Mouse (Mus musculus): ENCODE measurements at regions not wholly inside any gene's neighbourhood (a gene's known extent, or its start where the extent isn't known, plus 50 kb on each side); places are given as distances from the start of the nearest gene placed in this dataset.

DNA sequence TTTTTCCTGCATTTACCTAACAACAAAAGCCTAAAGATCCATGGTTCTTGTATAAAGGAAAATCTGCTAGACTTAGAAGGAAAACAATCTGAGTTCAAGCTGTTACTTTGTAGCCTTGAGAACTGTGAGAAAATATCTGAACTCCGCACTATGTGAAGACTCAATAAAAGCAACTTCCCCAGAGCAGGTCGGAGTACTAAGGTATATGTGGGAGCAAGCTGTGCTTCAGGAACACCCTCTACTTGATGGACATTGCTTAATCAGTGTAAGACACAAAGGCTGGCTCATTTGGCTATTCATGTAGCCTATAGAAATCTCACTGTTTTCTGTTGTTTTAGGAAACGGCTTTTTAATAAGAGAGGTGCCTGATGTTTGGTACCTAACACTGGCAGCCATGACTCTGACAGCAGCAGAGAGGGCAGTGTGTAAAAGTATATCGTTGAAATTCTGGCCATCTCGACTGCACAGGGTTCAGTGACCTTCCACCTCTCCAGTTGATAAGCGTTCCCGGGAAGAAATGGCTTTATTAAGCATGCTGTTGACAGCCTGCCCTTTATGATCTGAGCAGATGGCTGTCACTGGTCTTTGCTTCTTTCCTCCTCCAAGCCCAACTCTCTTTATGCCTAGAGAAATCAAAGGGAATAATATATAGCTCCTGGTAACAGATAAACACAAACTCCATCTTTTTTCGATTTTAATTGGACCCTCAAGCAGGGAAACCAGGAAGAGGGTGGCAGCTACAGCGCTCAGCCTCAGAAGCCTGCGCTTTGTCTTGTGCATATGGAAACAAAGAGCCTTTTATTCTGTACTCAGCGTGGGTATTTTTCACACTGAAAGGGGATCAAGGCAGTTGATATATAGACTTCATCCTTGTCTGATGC is 443.7 kb upstream of the Sel1l start:
- DNase-seq (ENCODE audit: low spot score) = no peak

DNA sequence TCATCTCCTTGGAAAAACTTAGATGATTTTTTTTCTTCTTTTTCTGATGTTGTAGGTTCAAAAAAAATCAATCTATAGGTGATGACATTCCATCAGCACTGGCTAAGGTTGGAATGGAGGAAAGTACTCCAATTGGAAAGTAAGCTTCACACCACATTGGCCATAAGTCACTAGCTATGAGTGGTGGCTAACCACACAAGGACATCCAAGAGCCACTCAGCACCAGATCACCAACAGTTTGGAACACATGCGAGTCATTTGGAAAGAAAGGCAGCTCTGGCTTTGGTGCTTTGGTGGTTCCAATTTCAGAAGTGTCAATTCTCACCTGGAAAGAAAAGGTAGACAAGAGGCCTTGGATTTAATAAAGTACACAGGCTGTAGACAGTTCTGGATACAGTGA is 442.5 kb upstream of the Sel1l start:
- DNase-seq (ENCODE audit: low spot score) = no peak

DNA sequence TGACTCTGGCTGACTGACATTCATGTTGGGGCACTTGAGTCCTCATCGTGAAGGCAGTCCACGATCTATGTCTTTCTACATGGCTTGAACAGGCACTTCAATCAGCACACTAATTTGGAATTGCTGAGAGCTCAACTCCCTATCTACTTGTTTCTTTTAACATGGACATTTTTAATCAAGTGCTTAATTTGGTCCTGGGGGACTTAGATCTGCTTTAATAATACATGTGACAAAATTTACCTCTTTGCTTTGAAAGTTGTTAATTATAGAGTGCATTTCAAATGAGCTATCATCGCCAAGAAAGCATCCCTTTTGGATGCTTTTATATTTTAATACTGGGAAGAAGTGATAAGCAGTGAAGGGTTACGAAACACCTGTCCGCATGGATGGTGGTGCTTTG is 436.6 kb upstream of the Sel1l start:
- DNase-seq (ENCODE audit: low spot score) = no peak

DNA sequence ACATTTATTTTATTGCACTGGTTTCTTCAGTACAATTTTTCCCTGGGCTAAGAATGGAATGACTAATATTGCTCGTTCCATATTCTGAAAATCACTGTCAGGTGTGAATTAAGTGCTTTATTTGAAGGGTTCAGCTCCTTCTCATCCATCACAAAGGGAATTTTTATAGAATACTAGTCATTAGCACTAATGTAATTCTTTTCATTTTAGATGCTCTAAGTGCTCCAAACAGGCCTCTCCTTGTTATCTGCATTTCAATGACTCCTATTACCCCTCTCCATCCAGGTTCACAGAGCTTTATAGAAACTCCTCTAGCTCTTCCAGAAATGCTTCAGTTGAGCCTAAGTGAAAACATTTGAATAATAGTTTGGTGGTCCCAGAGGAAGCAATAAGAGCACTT is 431.5 kb upstream of the Sel1l start:
- no peak for DNase-seq (ENCODE audit: low spot score)

DNA sequence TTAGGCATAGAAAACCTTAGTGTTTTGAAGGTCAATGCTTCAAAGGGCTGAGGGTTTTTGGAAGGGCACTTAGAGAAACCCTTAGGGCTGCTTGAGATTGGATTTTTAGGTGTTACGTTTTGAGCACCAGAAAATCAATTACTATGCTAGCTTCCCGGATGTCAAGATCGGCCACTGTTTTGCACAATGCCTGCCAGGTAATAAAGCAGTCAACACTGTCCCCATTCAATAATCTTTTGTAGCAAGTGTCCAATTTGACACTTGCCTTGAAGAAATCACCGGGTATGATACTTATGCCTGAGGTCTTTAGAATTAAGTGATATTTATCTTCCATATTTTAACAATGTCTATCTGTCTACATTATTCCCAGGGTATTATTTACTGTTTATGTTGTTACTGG is 403.0 kb upstream of the Sel1l start:
- no peak for DNase-seq (ENCODE audit: low spot score)

DNA sequence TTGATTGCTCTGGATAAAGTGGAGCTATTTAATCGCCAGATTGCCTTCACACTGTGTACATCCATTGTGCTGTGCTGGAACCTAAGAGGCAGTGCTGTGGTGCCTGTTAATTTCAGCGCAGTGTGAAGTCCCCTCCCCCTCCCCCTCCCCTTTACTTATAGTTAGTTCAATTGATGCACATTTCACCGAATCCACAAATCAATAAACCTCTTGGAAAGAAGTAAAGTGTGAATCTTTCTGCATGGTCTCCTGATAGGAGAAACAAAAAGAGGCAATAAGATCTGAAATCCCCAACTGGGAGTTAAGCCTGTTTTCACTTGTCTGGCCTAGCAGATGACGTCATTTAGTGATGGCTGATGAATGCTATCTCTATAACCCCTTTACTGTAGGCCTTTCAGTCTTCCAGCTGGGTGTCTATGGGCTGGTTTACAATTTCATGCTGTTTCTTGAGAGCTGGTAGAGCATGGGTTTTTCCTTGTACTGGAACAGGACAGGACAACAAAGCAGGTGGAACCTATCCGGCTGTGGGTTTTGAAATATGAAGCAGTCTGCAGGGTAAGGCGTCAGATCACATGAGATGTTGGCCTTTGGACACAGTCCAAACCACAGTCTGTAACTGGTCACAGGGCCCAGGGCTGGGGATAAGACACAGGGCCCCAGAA is 398.0 kb upstream of the Sel1l start:
- no peak for DNase-seq (ENCODE audit: low spot score)

DNA sequence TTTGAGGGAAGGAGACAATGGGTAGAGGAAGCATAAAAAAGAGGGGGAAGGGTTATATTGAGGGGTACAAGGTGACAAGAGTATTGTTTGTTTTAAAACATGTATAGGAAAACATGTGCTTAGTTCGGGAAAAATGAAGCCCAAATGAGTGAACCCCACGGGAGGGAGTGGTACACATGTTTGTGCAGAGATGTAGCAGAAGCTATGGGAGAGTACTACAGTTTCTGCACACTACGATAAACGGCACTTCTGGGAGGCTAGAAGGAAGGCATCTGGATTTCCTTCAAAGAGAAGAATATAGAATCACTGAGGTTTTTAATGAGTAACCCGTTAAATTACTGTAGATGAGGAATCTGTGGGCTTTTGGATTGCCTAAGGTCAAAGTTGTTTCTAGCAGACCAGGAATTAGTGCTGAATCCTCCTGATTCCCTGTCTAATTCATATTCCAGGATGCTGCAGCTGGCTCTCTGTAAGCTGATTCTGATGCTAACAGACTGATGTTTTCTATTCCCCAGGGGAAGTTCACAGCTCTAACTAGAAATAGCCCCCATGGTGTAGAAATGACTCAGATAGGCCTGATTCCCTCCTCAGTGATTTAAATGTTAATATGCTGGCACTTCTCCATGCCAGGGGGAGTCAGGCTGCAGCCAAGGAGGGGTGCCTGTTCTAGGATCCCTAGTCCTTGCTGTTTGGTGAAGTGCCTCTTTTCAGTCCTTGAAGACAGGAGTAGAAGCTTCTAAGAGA is 391.2 kb upstream of the Sel1l start:
- no peak for DNase-seq (ENCODE audit: low spot score)

DNA sequence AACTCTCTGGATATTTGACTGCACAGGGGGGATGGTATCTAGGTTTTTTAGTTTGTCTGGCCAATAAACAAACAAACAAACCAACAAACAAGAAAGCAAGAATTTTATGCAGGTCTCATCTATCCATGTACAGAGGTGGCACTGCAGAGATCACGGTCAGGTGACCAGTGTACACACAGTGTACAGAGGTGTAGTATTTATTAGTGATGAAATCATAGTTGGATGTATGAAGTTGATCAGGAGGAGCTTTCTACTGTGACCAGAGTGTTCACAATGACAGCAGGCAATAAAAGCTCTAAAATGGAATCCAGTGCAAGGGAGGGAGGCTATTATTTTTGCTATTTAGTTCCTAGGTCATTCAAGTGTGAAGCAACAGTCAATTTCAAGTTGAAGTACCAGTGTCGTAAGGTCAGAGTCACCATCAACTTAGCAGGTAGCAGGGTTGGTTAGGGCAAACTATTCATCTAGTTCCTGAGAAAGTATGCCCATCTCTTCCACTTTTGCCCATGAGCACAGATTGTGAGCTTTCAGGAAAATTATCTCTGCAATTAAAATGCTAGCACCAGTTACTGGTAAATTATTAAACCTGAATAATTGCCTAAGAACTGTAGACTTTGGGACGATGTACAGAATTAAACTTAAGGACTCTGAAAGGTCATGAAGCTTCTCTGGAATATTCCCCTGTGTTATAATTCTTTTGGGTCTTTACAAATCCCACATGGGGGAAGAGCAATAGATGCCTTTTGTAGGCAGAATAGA is 384.9 kb upstream of the Sel1l start:
- DNase-seq (ENCODE audit: low spot score) = no peak

DNA sequence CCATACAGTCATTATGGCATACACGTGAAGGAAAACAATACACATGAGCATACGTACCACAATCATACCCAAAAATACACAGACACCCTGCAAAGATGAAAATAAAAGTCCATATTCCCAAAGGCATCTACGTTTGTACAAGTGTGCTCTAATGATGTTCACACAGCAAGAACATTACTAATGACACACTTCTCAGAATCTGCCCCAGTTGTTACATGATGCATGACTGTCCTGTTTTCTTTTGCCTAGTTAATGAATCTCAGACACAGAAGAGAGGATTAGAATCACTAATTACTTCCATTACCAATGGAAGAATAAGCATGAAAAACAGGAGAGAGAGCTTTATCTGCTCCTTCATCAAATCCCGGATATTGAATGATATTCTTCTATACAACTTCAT is 379.6 kb upstream of the Sel1l start:
- DNase-seq (ENCODE audit: low spot score) = no peak

DNA sequence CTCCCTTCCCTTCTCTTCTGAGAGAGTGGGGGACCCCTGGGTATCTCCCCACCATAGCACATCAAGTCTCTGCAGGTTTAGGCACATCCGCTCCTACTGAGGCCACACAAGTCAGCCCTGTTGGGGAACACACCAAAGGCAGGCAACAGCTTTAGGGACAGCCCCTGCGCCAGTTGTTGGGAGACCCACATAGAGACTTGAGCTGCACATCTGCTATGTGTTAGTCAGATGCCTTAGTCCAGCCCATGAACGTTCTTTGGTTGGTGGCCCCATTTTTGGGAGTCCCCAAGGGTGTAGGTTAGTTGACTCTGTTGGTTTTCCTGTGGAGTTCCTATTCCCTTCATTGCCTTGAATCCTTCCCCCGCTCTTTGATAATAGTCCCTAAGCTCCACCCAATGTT is 354.4 kb upstream of the Sel1l start:
- DNase-seq (ENCODE audit: low spot score) = no peak

DNA sequence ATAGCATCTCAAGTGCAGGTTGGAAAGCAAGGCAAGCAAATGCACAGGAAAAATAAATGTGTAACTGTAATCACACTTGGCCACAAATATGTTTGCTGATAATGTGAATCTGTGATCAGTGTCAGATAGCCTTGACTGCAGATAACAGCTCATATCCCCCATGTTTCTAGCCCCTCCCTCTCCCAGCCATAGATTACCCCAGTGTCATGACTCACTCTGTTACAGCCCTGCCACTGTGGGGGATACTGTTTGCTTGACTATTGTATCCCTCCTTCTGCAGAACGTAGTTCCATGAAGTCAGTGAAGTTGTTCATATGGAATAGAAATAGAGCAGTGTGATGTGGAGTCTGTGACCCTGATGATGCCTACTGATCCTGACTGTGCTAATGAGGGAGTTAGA is 351.6 kb upstream of the Sel1l start:
- no peak for DNase-seq (ENCODE audit: low spot score)

DNA sequence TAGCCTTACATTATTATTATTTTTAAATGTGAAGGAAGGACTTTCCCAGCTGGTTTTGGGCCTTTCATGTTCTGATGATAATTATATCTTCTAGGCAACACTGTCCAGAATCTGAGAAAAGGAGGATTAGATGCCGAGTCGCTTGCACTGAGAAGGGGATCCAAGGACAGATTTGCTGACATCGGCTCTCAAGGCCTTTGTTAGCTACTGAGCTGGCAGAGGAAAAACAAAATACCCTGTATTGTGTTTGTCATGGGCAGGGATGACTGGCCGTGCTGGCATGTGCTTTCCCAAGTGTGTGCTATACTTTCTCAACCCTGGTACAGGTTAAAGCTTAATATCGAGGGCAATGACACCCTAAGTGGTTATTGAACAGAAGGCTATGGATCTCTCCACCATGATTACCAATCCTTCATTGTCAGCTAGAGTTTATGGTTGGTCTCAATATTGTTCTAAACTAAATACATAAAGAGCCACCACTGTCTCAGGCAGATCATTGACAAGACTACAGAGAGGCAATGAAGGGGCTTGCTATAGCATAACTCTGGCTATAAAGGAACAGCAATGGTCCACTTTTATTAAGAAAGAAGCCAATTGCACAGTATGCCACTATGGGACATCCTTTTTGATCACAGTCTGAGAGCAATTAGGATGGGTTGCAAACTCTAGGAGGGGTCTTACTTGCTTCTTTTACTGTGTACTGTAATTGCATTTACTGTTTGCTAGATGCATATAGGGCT is 350.0 kb upstream of the Sel1l start:
- DNase-seq (ENCODE audit: low spot score) = no peak

DNA sequence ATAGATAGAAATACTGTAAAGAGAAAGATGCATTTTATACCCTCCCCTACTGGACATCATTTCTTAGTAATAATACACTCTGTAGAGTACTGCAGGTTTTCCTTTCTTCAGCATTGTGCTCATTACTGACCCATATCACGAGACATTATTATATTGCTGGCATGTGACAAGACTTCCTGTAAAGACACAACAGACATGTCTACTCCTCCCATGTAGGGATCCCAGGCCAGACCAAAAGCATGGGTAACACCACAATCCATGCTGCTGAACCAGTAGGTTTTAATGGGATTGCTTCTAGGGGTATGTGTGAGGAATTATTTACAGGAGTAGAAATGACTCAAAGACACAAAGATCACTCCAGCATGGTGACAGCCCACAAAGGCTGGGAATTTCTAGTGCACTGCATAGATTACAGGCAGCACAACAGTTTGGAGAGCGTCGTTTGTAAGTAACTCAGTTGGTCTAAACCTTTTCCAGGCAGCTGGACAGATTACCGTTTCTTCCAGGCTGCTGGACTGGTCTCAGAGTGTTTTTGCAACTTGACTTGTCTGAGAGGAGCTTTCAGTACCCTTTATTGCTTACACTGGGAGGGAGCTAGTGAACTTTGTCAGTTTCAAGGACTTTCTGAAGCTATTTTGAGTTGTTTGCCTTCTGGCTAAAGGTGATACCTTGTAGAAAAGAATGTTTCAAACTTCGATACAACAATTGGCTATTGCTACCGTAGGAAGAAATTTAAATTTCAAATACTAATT is 345.2 kb upstream of the Sel1l start:
- no peak for DNase-seq (ENCODE audit: low spot score)

DNA sequence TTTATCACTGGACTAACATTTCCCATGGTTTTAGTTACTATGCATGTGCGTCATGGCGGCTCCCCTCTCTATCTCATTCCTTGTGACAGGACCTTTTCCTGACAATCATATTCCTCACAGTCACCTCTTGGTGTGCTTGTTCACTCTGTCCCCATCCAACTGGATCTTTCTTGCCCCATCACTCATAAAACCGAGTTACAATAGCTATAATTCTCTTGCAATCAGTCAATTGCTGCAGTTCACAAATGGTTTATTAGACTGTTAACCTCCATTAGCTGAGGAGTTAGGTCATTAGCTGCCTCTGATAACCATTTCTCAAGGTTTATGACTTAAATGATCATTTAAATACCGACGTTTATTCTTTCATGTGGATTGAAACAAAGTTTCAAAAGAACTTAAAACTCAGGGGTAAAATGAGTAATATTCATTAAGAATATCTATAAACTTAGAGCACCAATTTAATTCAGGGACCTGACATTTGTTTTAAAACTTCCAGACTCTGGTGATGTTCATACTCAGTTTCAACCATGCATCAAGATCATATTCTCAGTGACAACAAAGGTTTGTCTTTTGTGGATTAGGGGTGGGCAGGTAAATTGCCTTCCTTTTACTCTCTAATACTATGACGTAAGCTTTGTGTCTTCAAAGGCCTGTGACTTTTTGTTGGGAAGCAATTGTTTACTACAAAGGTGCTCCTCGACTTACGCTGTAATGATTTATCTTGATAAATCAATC is 344.4 kb upstream of the Sel1l start:
- DNase-seq (ENCODE audit: low spot score) = no peak

DNA sequence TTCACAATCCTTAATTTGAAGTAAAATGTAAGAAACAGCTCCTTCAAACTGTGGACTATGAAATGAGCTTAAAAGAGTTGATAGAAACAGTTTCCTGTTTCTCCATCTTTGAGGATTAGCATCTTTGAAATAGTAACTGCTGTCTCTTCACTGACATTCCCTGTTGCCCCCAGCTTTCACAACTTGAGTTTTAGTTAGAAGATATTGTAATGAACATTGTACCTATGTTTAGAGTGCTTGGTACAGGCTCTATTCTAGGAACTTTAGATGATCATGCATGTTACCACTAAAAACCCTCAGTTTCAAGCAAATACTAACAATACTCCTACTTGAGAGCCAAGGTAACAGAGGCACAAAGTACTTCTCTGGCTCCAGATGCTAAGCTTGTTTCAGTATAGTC is 340.1 kb upstream of the Sel1l start:
- no peak for DNase-seq (ENCODE audit: low spot score)

DNA sequence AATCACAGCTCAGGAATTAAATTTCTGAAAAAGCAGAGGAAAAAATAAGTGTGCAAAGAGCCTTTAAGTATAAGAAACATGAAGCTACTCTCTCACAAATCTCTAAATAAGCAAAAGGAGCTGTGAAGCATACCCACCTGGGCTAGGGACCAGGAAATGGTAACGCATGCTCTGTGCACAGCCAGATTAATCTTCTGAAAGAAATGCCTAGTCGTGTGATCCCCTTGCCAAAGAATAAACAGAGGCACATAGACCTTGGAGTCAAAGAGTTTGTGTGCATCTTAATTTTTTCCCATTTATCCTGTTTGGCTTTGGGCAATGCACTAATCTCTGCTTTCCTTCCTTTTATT is 338.2 kb upstream of the Sel1l start:
- no peak for DNase-seq (ENCODE audit: low spot score)

DNA sequence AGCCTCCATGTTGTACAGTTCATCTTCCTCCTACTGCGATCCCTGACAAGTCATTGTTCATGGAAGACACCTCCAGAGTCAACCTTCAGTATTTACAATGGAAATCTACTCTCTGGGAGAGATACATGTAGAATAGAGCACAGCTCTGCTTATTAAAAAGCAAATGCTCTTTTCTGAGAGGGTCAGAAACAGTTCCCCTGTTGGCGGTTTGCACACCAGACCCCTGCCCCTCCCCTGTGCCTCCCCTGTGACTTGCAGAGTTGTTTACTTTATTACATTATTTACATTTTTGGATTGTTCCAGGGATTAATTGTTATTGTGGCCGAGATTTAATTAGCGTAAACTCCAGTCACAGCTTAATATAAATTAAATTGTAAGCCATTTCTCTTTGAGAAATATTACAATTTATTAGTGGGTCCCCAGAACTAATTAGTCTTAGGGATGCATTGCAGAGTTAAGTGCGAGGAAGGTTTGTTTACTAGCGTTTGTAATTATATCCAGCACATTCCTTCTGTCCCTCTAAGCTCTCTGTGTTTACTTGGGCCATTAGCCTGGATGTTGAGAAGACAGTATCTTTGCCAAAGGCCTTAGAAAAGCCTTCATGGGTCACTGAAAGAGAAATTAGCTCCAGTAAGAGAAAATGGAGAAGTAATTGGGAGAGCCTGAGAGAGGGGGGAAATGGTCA is 337.6 kb upstream of the Sel1l start:
- no peak for DNase-seq (ENCODE audit: low spot score)

DNA sequence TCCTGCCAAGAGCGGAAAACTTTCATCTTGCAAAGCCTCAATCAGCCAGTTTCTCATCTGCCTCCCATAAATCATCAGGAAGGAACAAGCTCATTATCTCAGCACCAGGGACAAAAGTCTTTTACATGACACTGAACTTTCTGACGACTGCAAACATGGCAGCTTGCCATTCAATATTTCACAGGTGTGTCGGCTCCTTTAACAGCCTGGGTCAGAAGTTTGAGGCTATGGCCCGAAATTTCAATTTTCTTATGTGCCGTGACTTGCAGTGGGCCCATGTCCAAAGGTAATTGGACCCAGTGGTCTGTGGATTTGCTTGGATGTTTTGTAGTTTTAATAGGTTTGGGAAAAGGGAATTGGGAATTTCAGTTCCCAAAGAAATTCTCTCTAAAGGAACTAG is 330.3 kb upstream of the Sel1l start:
- DNase-seq (ENCODE audit: low spot score) = no peak

DNA sequence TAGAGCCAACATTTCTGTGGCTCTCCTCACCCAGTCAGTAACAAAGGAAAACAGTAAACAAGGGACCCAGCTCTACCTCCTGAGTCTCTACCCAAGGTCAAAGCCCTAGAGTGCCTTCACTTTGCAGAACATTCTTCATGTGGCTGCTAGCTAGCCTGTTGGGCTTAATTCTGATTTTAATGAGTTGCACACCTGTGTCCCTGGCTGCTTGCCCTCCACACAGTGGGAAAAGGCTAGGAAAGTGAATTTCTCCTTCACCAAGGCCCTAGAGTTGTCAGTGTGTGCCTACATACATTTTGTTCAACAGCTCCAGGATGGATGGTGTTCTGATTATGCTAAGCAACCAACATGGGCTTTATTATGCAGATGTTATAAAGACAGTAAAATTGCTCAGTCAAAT is 307.8 kb upstream of the Sel1l start:
- no peak for DNase-seq (ENCODE audit: low spot score)

DNA sequence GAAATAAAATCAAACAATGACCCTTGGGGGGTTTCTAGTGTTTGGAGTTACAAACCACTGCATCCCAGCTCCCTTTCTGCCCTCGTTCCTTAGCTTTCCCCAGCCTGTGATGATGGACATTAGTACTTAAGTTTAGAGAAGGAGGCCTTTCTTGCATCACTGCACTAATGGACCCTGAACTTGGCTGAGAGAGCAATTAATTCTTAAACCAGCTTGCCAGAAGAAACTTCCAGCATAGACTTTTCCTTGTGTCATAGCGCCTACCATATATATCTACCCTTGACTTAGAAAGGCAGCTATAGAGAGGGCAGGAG is 303.9 kb upstream of the Sel1l start:
- no peak for DNase-seq (ENCODE audit: low spot score)

All from testis, postnatal 14 days (tissue).